Mouse (Mus musculus): ENCODE results near the gene Serpinb1a.

Serpinb1a gene

GRCm38 (mm10) chr13:32839314-32839713, 11.7 kb downstream of the Serpinb1a start:
- CTCF ChIA-PET = no interaction called here

GRCm38 (mm10) chr13:32834513-32834912, 16.5 kb downstream of the Serpinb1a start:
- CTCF ChIA-PET = no interaction called here

- CTCF ChIA-PET = no interaction called here
These were observed 17.7 kb downstream of the Serpinb1a start for GRCm38 (mm10) chr13:32833237-32833636.

- CTCF ChIA-PET = interaction anchor here (1.1 kb wide), 1 partner anchor 12 kb away, joined by 3 read pairs; no protein-coding TSS in a partner anchor
These were observed 18.2 kb downstream of the Serpinb1a start for GRCm38 (mm10) chr13:32832776-32833175.

- CTCF ChIA-PET = interaction anchor here (0.7 to 1.1 kb wide), 3 partner anchors 11 to 136 kb away, joined by 3 to 4 read pairs (median 3); partner anchors contain the start of gene D930007J09Rik
These were observed 19.3 kb downstream of the Serpinb1a start for GRCm38 (mm10) chr13:32831505-32832273.

GRCm38 (mm10) chr13:32828886-32829285, 22.1 kb downstream of the Serpinb1a start:
- CTCF ChIA-PET = no interaction called here

- CTCF ChIA-PET = interaction anchor here (0.9 kb wide), 1 partner anchor 25 kb away, joined by 3 read pairs; no protein-coding TSS in a partner anchor
These were observed 23.0 kb downstream of the Serpinb1a start for GRCm38 (mm10) chr13:32827951-32828350.

- CTCF ChIA-PET = interaction anchor here (0.9 kb wide), 1 partner anchor 25 kb away, joined by 3 read pairs; no protein-coding TSS in a partner anchor
These were observed 23.7 kb downstream of the Serpinb1a start for GRCm38 (mm10) chr13:32827111-32827822.

GRCm38 (mm10) chr13:32825546-32825945, 25.4 kb downstream of the Serpinb1a start:
- CTCF ChIA-PET = no interaction called here

- CTCF ChIA-PET = no interaction called here
These were observed 26.3 kb downstream of the Serpinb1a start for GRCm38 (mm10) chr13:32824377-32825330.

- CTCF ChIA-PET = no interaction called here
These were observed 27.9 kb downstream of the Serpinb1a start for GRCm38 (mm10) chr13:32823126-32823525.

- CTCF ChIA-PET = no interaction called here
These were observed 29.3 kb downstream of the Serpinb1a start for GRCm38 (mm10) chr13:32821671-32822070.

GRCm38 (mm10) chr13:32819926-32820325, 31.1 kb downstream of the Serpinb1a start:
- CTCF ChIA-PET = interaction anchor here (1.0 kb wide), 1 partner anchor 12 kb away, joined by 3 read pairs; no protein-coding TSS in a partner anchor

GRCm38 (mm10) chr13:32819241-32819640, 31.7 kb downstream of the Serpinb1a start:
- CTCF ChIA-PET = no interaction called here

- CTCF ChIA-PET = no interaction called here
These were observed 43.4 kb downstream of the Serpinb1a start for GRCm38 (mm10) chr13:32807624-32808023.

- CTCF ChIA-PET = no interaction called here
These were observed 44.2 kb downstream of the Serpinb1a start for GRCm38 (mm10) chr13:32806820-32807219.

- CTCF ChIA-PET = no interaction called here
These were observed 47.2 kb downstream of the Serpinb1a start for GRCm38 (mm10) chr13:32803701-32804345.

GRCm38 (mm10) chr13:32802259-32803081, 48.5 kb downstream of the Serpinb1a start, which contains the start of gene D930007J09Rik:
Gene D930007J09Rik, minus strand, starts transcription at chr13:32802849.
- CTCF ChIA-PET = interaction anchor here (0.6 kb wide), 1 partner anchor 29 kb away, joined by 3 read pairs; no protein-coding TSS in a partner anchor

- CTCF ChIA-PET = no interaction called here
These were observed 49.2 kb downstream of the Serpinb1a start, which contains the start of gene Wrnip1 for GRCm38 (mm10) chr13:32801693-32802221. Gene Wrnip1, plus strand, starts transcription at chr13:32802038.

GRCm38 (mm10) chr13:32800859-32801258, 50.1 kb downstream of the Serpinb1a start:
- CTCF ChIA-PET = no interaction called here

Data from spleen, embryonic (tissue).